In genomic region chr10:75873543-75874170, GRCm38 (mm10) we compare ENCODE assay signal across 9 mouse cellular contexts. TPM values are rescaled to one million over a fixed set of nuclear protein-coding genes. Genes with fewer than 3 reads are reported as not detected.
A peak's percentile ranks its signal among the peaks of the same experiment; 100 is the strongest.
DNase-seq lines count a peak whose midpoint lies in the region; ATAC-seq and TF ChIP-seq lines count a peak whose summit lies in the region.
"Had no signal": no experiment of that assay in that cellular context is flagged by ENCODE, and none has a peak within 500 bp of the region (broad histone marks: within the 10 kb centered on the region; RNA-seq: fewer than 3 reads in every experiment).

No protein-coding gene starts in this region.

- in situ Hi-C loops in ES-E14 (cut with MboI; ENCODE audit: low sequenced_read_pairs in 2 of 2, unreplicated experiment in 2 of 2), result no loop called here

- intact Hi-C loops in gastrocnemius, postnatal 14 days (cut with DNase I; ENCODE audit: low total_unique reads), result no loop called here

- H3K4me1 ChIP-seq in ES-E14 (ENCODE audit: control insufficient read depth in 2 of 2, insufficient read depth in 2 of 2, low read length in 2 of 2, poor library complexity in 1 of 2), result peaks cover 4 to 17% of the 10 kb centered on the region in 2 experiments; a peak in 3 of 4 replicates
- H3K4me1 ChIP-seq in embryonic facial prominence, embryonic 15.5 days, result peaks cover 18% of the 10 kb centered on the region
- peaks cover 15% of the 10 kb centered on the region for H3K4me1 ChIP-seq in liver, embryonic 12.5 days

- WGBS in embryonic facial prominence, embryonic 15.5 days, result 21% methylated on average over 10 of the region's 10 CpGs
- WGBS in liver, embryonic 12.5 days (ENCODE audit: insufficient replicate concordance), result 52% methylated on average over 10 of the region's 10 CpGs

- no peak for DNase-seq in cerebellum, postnatal 4 days (ENCODE audit: low spot score in 2 of 2)
- DNase-seq in ES-E14 (ENCODE audit: low read depth, low spot score), result no peak
- no peak for DNase-seq in gastrocnemius, postnatal 14 days
- DNase-seq in testis, postnatal 14 days (ENCODE audit: low spot score), result no peak
- no peak for DNase-seq in c-Kit-positive CD71-positive TER-119-positive erythroid progenitor cells, embryonic 14.5 days (ENCODE audit: low spot score)

- H3K36me3 ChIP-seq in ES-E14 (ENCODE audit: control insufficient read depth, insufficient read depth, low read length, poor library complexity, severe bottlenecking), result no peaks in the 10 kb centered on the region
- H3K36me3 ChIP-seq in embryonic facial prominence, embryonic 15.5 days, result no peaks in the 10 kb centered on the region
- H3K36me3 ChIP-seq in liver, embryonic 12.5 days, result no peaks in the 10 kb centered on the region

- peak overlapping the region; percentile 81 for H3K27ac ChIP-seq in ES-E14 (ENCODE audit: insufficient read depth, low read depth, low read length, poor library complexity, severe bottlenecking)
- H3K27ac ChIP-seq in embryonic facial prominence, embryonic 15.5 days (replicated peaks), result peak overlapping the region; percentile 65
- no peak overlapping the region for H3K27ac ChIP-seq in liver, embryonic 12.5 days

- H3K9ac ChIP-seq in ES-E14 (ENCODE audit: insufficient read depth, low read depth, low read length, poor library complexity, severe bottlenecking), result peak overlapping the region; percentile 35; the same call in 1 of the 2 replicates
- no peak overlapping the region for H3K9ac ChIP-seq in embryonic facial prominence, embryonic 15.5 days
- no peak overlapping the region for H3K9ac ChIP-seq in liver, embryonic 12.5 days

- H3K4me3 ChIP-seq in ES-E14 (ENCODE audit: insufficient read depth in 1 of 2, low read depth in 1 of 2, low read length in 2 of 2, poor library complexity in 1 of 2, severe bottlenecking in 1 of 2), result peak overlapping the region; percentile 4 to 51; a peak in 3 of 4 replicates
- peak overlapping the region; percentile 41 for H3K4me3 ChIP-seq in embryonic facial prominence, embryonic 15.5 days (replicated peaks)
- H3K4me3 ChIP-seq in liver, embryonic 12.5 days, result no peak overlapping the region

- no peaks in the 10 kb centered on the region for H3K9me3 ChIP-seq in ES-E14 (ENCODE audit: control insufficient read depth, insufficient read depth, low read depth, low read length)
- H3K9me3 ChIP-seq in embryonic facial prominence, embryonic 15.5 days (replicated peaks), result no peaks in the 10 kb centered on the region
- H3K9me3 ChIP-seq in liver, embryonic 12.5 days (replicated peaks), result no peaks in the 10 kb centered on the region

- ATAC-seq in cerebellum, adult (ENCODE audit: insufficient number of reproducible peaks, low FRiP score, low TSS enrichment), result peak; percentile 77; the same call in 1 of the 2 replicates
- ATAC-seq in embryonic facial prominence, embryonic 15.5 days (ENCODE audit: insufficient number of reproducible peaks, low FRiP score, low TSS enrichment, low read depth), result no peak
- no peak for ATAC-seq in liver, embryonic 12.5 days

- no peaks in the 10 kb centered on the region for H3K27me3 ChIP-seq in embryonic facial prominence, embryonic 15.5 days
- H3K27me3 ChIP-seq in liver, embryonic 12.5 days (replicated peaks), result 0 out of 2 replicates have a peak, but pooled peaks cover 4% of the 10 kb centered on the region

- H3K4me2 ChIP-seq in embryonic facial prominence, embryonic 15.5 days (replicated peaks), result peak overlapping the region; percentile 59
- H3K4me2 ChIP-seq in liver, embryonic 12.5 days, result peak overlapping the region; percentile 73

TF ChIP-seq in ES-E14, 5 proteins besides CTCF, POLR2A, EP300 and RAD21:
- TF ChIP-seq ZC3H11A (IDR thresholded peaks at IDR 0.05; ENCODE audit: borderline replicate concordance, low read depth, low read length) (no peak), ZNF384 (IDR thresholded peaks at IDR 0.05; ENCODE audit: low read depth, low read length) (no peak), HCFC1 (IDR thresholded peaks at IDR 0.05; ENCODE audit: borderline replicate concordance, insufficient read depth, low read length) (no peak), CHD2 (IDR thresholded peaks at IDR 0.05; ENCODE audit: low read depth, low read length) (no peak), MAFK (IDR thresholded peaks at IDR 0.05; ENCODE audit: insufficient read depth, low read depth, low read length) (no peak)
TF ChIP-seq in ES-E14: peak in this region for 0.

RNA-seq across cellular contexts. Expression of gene Mif, which starts 13.6 kb away (rescaled TPM):
- total RNA-seq in ES-E14 (2012; rRNA removed), result 1,434 and 2,185 TPM in 2 replicates
- polyA plus RNA-seq in embryonic facial prominence, embryonic 15.5 days (2015; fragmentation: Nextera tagmentation; extraction: Ambion mirVana), result 1,283 and 1,429 TPM in 2 replicates
- polyA plus RNA-seq in liver, embryonic 12.5 days (2016; fragmentation: Nextera tagmentation; extraction: Ambion mirVana), result 1,383 and 1,459 TPM in 2 replicates
- total RNA-seq in gastrocnemius, postnatal 14 days (2021), result 100 to 1,000 TPM; 155 to 170 TPM

RNA-seq across cellular contexts. Expression of gene Derl3, which starts 19.6 kb away (rescaled TPM):
- total RNA-seq in ES-E14 (2012; rRNA removed), result 19.9 and 28.1 TPM in 2 replicates
- 2.0 and 3.1 TPM in 2 replicates for polyA plus RNA-seq in embryonic facial prominence, embryonic 15.5 days (2015; fragmentation: Nextera tagmentation; extraction: Ambion mirVana)
- 1.4 and 2.5 TPM in 2 replicates for polyA plus RNA-seq in liver, embryonic 12.5 days (2016; fragmentation: Nextera tagmentation; extraction: Ambion mirVana)
- not detected for total RNA-seq in gastrocnemius, postnatal 14 days (2021)

RNA-seq across cellular contexts. Expression of gene Gstt2, which starts 36.4 kb away (rescaled TPM):
- 17.8 and 35.8 TPM in 2 replicates for total RNA-seq in ES-E14 (2012; rRNA removed)
- 9.0 and 11.0 TPM in 2 replicates for polyA plus RNA-seq in embryonic facial prominence, embryonic 15.5 days (2015; fragmentation: Nextera tagmentation; extraction: Ambion mirVana)
- polyA plus RNA-seq in liver, embryonic 12.5 days (2016; fragmentation: Nextera tagmentation; extraction: Ambion mirVana), result 32.8 and 33.9 TPM in 2 replicates
- total RNA-seq in gastrocnemius, postnatal 14 days (2021), result 1 to 10 TPM; 5.6 to 6.9 TPM

RNA-seq across cellular contexts. Expression of gene Smarcb1, which starts 47.8 kb away (rescaled TPM):
- total RNA-seq in ES-E14 (2012; rRNA removed), result 75.3 and 84.4 TPM in 2 replicates
- 187 and 192 TPM in 2 replicates for polyA plus RNA-seq in embryonic facial prominence, embryonic 15.5 days (2015; fragmentation: Nextera tagmentation; extraction: Ambion mirVana)
- 99.1 and 109 TPM in 2 replicates for polyA plus RNA-seq in liver, embryonic 12.5 days (2016; fragmentation: Nextera tagmentation; extraction: Ambion mirVana)
- total RNA-seq in gastrocnemius, postnatal 14 days (2021), result 10 to 100 TPM; 17.7 to 28.0 TPM

RNA-seq across cellular contexts. Expression of gene Gstt4, which starts 51.3 kb away (rescaled TPM):
- not detected in 2 replicates for total RNA-seq in ES-E14 (2012; rRNA removed)
- not detected in 2 replicates for polyA plus RNA-seq in embryonic facial prominence, embryonic 15.5 days (2015; fragmentation: Nextera tagmentation; extraction: Ambion mirVana)
- not detected in 2 replicates for polyA plus RNA-seq in liver, embryonic 12.5 days (2016; fragmentation: Nextera tagmentation; extraction: Ambion mirVana)
- not detected for total RNA-seq in gastrocnemius, postnatal 14 days (2021)
- polyA plus RNA-seq: C2C12 had no signal

Comparison
In these comparisons a context has a peak if more than half of its experiments do, and no peak if none do; other contexts are left out.
1. RNA of gene Derl3, which starts 19.6 kb away (total RNA-seq): 19.9 to 28.1 TPM in ES-E14; not detected in gastrocnemius, postnatal 14 days; every median in the first group is over 10 times any median in the second.